14 mouse cellular contexts compared by ENCODE assay signal in genomic region chr11:19138831-19139230, GRCm38 (mm10).
"Had no signal": no experiment of that assay in that cellular context is flagged by ENCODE, and none has a peak within 500 bp of the region (broad histone marks: within the 10 kb centered on the region; RNA-seq: fewer than 3 reads in every experiment).

No protein-coding gene starts in this region.

- H3K9me3 ChIP-seq: midbrain, embryonic 10.5 days; midbrain, embryonic 12.5 days; neural tube, embryonic 13.5 days; neural tube, embryonic 15.5 days; stomach, embryonic 15.5 days had no signal

- H3K4me3 ChIP-seq: midbrain, embryonic 10.5 days; midbrain, embryonic 12.5 days; myocyte; neural tube, embryonic 13.5 days; neural tube, embryonic 15.5 days; stomach, embryonic 15.5 days had no signal

- DNase-seq: right cerebral cortex, postnatal 25 days; right cerebral cortex, postnatal 4 days; thymus, adult 2 months; thymus, postnatal 25 days; thymus, postnatal 4 days had no signal

- H3K27me3 ChIP-seq: midbrain, embryonic 12.5 days; neural tube, embryonic 13.5 days; neural tube, embryonic 15.5 days; stomach, embryonic 15.5 days had no signal

- H3K27ac ChIP-seq: liver, embryonic 14.5 days; midbrain, embryonic 10.5 days; midbrain, embryonic 12.5 days; neural tube, embryonic 13.5 days; neural tube, embryonic 15.5 days; stomach, embryonic 15.5 days; stomach, postnatal 0 days had no signal

- H3K4me2 ChIP-seq: midbrain, embryonic 12.5 days; neural tube, embryonic 13.5 days; neural tube, embryonic 15.5 days; stomach, embryonic 15.5 days had no signal

- H3K36me3 ChIP-seq: midbrain, embryonic 10.5 days; midbrain, embryonic 12.5 days; neural tube, embryonic 13.5 days; neural tube, embryonic 15.5 days; stomach, embryonic 15.5 days had no signal

- ATAC-seq: midbrain, embryonic 16.5 days had no signal

- H3K4me1 ChIP-seq: midbrain, embryonic 10.5 days; stomach, embryonic 15.5 days had no signal

- H3K9ac ChIP-seq: liver, embryonic 14.5 days; midbrain, embryonic 12.5 days; neural tube, embryonic 13.5 days; neural tube, embryonic 15.5 days; stomach, embryonic 15.5 days had no signal
